Mouse (Mus musculus) thymus, adult 2 months (tissue): ENCODE measurements at regions not wholly inside any gene's neighbourhood (a gene's known extent, or its start where the extent isn't known, plus 50 kb on each side); places are given as distances from the start of the nearest gene placed in this dataset.

ENCODE experiments used
- CTCF ChIP-seq: fragments of 200-500 bp; IDR thresholded peaks from 2 replicates; pipeline ENCODE4 v1.5.1; 2012; ENCODE audit warnings: mild to moderate bottlenecking, control low read depth, low read length, moderate library complexity, borderline replicate concordance; ENCODE audit not compliant: control insufficient read depth, poor library complexity, insufficient read depth; ENCODE audit errors: extremely low read depth
- POLR2A ChIP-seq: fragments of 200-500 bp; IDR thresholded peaks from 2 replicates; pipeline ENCODE4 v1.6.1; 2012; ENCODE audit warnings: mild to moderate bottlenecking, low read length, control low read depth, moderate library complexity; ENCODE audit not compliant: control insufficient read depth, poor library complexity, insufficient read depth; ENCODE audit errors: extremely low read depth

DNA sequence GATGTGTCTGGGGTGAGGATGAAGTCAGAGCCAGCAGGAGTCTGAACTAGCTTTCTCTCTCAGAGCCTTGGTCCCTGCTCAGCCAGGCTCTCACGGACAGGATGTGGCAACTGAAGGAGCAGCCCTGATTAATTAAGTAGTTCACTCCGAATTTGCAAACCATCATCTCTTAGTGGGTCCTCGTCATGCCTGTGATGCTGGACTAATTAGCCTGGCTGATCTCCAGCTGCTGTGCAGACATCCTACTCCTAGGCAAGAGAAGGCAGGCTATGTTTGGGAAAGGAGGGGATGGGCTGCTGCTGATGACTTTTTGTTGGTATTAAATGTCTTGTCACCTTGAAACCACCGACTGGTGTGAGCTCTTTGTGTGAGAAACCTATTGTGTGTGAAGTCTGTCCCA lies 487.1 kb downstream of the Med13l start:
- TF ChIP-seq CTCF (no peak), POLR2A (no peak)
